ENCODE assay signal across 8 mouse cellular contexts in the genomic region with DNA sequence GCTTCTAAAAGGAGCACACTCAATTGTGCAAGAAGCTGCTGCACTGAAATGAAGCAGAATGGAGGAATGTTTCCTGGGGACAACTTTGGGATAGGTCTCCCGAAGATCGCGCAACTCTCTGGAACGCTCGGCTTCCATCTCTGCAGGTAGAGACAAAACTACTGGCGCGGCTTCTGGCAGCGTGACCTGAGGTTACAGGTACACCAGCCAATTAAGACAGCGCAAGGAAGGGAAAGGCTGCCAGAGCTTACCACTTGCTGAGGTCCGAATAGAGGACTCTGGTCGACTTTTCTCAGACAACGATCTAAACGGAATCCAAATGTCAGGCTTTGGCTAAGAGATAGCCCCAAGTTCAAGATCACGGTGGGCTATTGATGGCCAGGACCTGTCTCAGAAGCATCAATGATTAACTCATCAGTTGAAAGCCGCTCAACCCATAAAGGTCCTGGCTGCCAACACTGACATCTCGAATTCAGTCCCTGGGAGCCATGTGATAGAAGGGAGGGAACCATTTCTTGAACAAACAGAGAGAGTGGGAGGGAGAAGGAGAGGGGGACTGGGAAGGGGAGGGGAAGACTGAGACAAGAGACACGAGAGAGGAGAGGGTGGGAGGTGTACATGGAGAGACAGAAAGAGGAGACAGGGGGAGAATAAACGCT. TPM values are rescaled to one million over a fixed set of nuclear protein-coding genes. Genes with fewer than 3 reads are reported as not detected.
DNase-seq lines count a peak whose midpoint lies in the region; ATAC-seq and TF ChIP-seq lines count a peak whose summit lies in the region.

A gene (minus strand): TSS at position 360 of the 659 bp plus-strand sequence.

- DNase-seq in lung, adult 2 months: no peak
- no peak for DNase-seq in lung, postnatal 10 days
- DNase-seq in adrenal gland, postnatal 10 days: no peak
- no peak for DNase-seq in left cerebral cortex, postnatal 4 days
- DNase-seq in ovary, adult 18-20 months (ENCODE audit: low spot score): no peak

- no peak for TF ChIP-seq CTCF in lung, adult 2 months (IDR thresholded peaks at IDR 0.05; ENCODE audit: insufficient read depth, low read length)

- ATAC-seq in forebrain, embryonic 16.5 days: peak; percentile 19
- ATAC-seq in hindbrain, embryonic 13.5 days (ENCODE audit: low FRiP score): peak; percentile 21

- H3K9me3 ChIP-seq in forebrain, embryonic 16.5 days (ENCODE audit: control insufficient read depth, low read length): no peaks in the 10 kb centered on the region
- no peaks in the 10 kb centered on the region for H3K9me3 ChIP-seq in hindbrain, embryonic 13.5 days

- peak within 1 kb of the TSS; percentile 44 for H3ac ChIP-seq in myocyte (ENCODE audit: control insufficient read depth, insufficient read length)

- WGBS in lung, adult 2 months: 1% methylated on average over 18 of the region's 18 CpGs
- WGBS in forebrain, embryonic 16.5 days: 4% methylated on average over 18 of the region's 18 CpGs
- WGBS in hindbrain, embryonic 13.5 days: 2% methylated on average over 18 of the region's 18 CpGs

- peaks cover 12% of the 10 kb centered on the region for H3K4me1 ChIP-seq in lung, adult 2 months (ENCODE audit: control insufficient read depth, insufficient read depth, low read length)
- peaks cover 17% of the 10 kb centered on the region for H3K4me1 ChIP-seq in forebrain, embryonic 16.5 days (replicated peaks; ENCODE audit: control insufficient read depth, insufficient read depth, low read length)
- H3K4me1 ChIP-seq in hindbrain, embryonic 13.5 days (replicated peaks): peaks cover 35% of the 10 kb centered on the region

- H3K27me3 ChIP-seq in forebrain, embryonic 16.5 days (replicated peaks; ENCODE audit: control insufficient read depth, insufficient read depth, low read length): 0 out of 2 replicates have a peak, but pooled peaks cover 2% of the 10 kb centered on the region
- peaks cover 51% of the 10 kb centered on the region for H3K27me3 ChIP-seq in hindbrain, embryonic 13.5 days
- no peaks in the 10 kb centered on the region for H3K27me3 ChIP-seq in myocyte (ENCODE audit: control insufficient read depth, insufficient read depth, insufficient read length)

- intact Hi-C loops in left cerebral cortex, postnatal 4 days (cut with DNase I): loop anchor here (10.0 kb wide), 1 partner anchor 349 kb away; no protein-coding TSS in a partner anchor

- peak within 1 kb of the TSS; percentile 49; the same call in 1 of the 2 replicates for H3K27ac ChIP-seq in forebrain, embryonic 16.5 days (ENCODE audit: low read length)
- H3K27ac ChIP-seq in hindbrain, embryonic 13.5 days: peak within 1 kb of the TSS; percentile 53; the same call in 1 of the 2 replicates

- peak within 1 kb of the TSS; percentile 95 for H3K4me3 ChIP-seq in lung, adult 2 months (replicated peaks; ENCODE audit: extremely low read depth, low read depth, low read length)
- peak within 1 kb of the TSS; percentile 86 for H3K4me3 ChIP-seq in forebrain, embryonic 16.5 days (replicated peaks; ENCODE audit: low read length)
- H3K4me3 ChIP-seq in hindbrain, embryonic 13.5 days: peak within 1 kb of the TSS; percentile 84
- H3K4me3 ChIP-seq in myocyte: peak within 1 kb of the TSS; percentile 71

- TF ChIP-seq POLR2A in lung, adult 2 months (IDR thresholded peaks at IDR 0.05; ENCODE audit: borderline replicate concordance, extremely low read depth, low read depth, low read length): no peak
- TF ChIP-seq POLR2A in myocyte (IDR thresholded peaks at IDR 0.05; ENCODE audit: insufficient read length, low read depth): no peak

- H3K79me2 ChIP-seq in myocyte (ENCODE audit: control insufficient read depth, insufficient read depth): peaks cover 10% of the 10 kb centered on the region

- H3K4me2 ChIP-seq in forebrain, embryonic 16.5 days (ENCODE audit: low read length): peak within 1 kb of the TSS; percentile 84
- peak within 1 kb of the TSS; percentile 88 for H3K4me2 ChIP-seq in hindbrain, embryonic 13.5 days
- peak within 1 kb of the TSS; percentile 93 for H3K4me2 ChIP-seq in myocyte (ENCODE audit: low read depth)

- peak within 1 kb of the TSS; percentile 83 for H3K9ac ChIP-seq in forebrain, embryonic 16.5 days (replicated peaks; ENCODE audit: low read depth, low read length)
- H3K9ac ChIP-seq in hindbrain, embryonic 13.5 days: peak within 1 kb of the TSS; percentile 90

- no peaks in the 10 kb centered on the region for H3K36me3 ChIP-seq in forebrain, embryonic 16.5 days (ENCODE audit: control insufficient read depth, insufficient read depth)
- no peaks in the 10 kb centered on the region for H3K36me3 ChIP-seq in hindbrain, embryonic 13.5 days
- H3K36me3 ChIP-seq in myocyte (ENCODE audit: control insufficient read depth, insufficient read depth): no peaks in the 10 kb centered on the region

TF ChIP-seq in myocyte, 11 proteins besides CTCF, POLR2A, EP300 and RAD21:
- TF ChIP-seq MYOD1 (IDR thresholded peaks at IDR 0.05; ENCODE audit: control insufficient read depth in 1 of 3, insufficient read length in 2 of 3, low read depth in 2 of 3): no peak
- no peak for TF ChIP-seq POLR2AphosphoS2 (IDR thresholded peaks at IDR 0.05; ENCODE audit: insufficient read length, low read depth)
- TF ChIP-seq SRF (IDR thresholded peaks at IDR 0.05; ENCODE audit: control insufficient read depth, insufficient read length, low read depth): no peak
- no peak for TF ChIP-seq MAX (IDR thresholded peaks at IDR 0.05; ENCODE audit: low read depth)
- TF ChIP-seq MYOG (IDR thresholded peaks at IDR 0.05; ENCODE audit: control insufficient read depth in 1 of 3, insufficient read depth in 1 of 3, insufficient read length in 2 of 3, low read depth in 2 of 3): no peak
- TF ChIP-seq REST (IDR thresholded peaks at IDR 0.05; ENCODE audit: insufficient read depth, insufficient read length): no peak
- no peak for TF ChIP-seq TCF3 (IDR thresholded peaks at IDR 0.05; ENCODE audit: insufficient read length, low read depth)
- no peak for TF ChIP-seq CEBPB (IDR thresholded peaks at IDR 0.05; ENCODE audit: insufficient read depth, poor library complexity, severe bottlenecking)
- no peak for TF ChIP-seq E2F4 (IDR thresholded peaks at IDR 0.05; ENCODE audit: insufficient read depth)
TF ChIP-seq in myocyte: peak in this region for 0.

RNA-seq across cellular contexts. Expression of the gene that starts here (rescaled TPM):
- 73.3 and 79.9 TPM in 2 replicates for polyA plus RNA-seq in lung, adult 2 months (2012; rRNA removed)
- total RNA-seq in adrenal gland, postnatal 10 days (2021): 100 to 1,000 TPM; 315 to 378 TPM
- 105 and 106 TPM in 2 replicates for polyA plus RNA-seq in forebrain, embryonic 16.5 days (2015; fragmentation: Nextera tagmentation; extraction: Ambion mirVana)
- 110 and 119 TPM in 2 replicates for polyA plus RNA-seq in hindbrain, embryonic 13.5 days (2015; fragmentation: Nextera tagmentation; extraction: Ambion mirVana)
- total RNA-seq in left cerebral cortex, postnatal 4 days (2021): 10 to 100 TPM; 84.0 to 86.4 TPM
- 99.6 TPM for polyA plus RNA-seq in myocyte (2012; fragmentation: generic; extraction: Trizol)
